Mouse (Mus musculus) C2C12 (cell line): ENCODE measurements at regions not wholly inside any gene's neighbourhood (a gene's known extent, or its start where the extent isn't known, plus 50 kb on each side); places are given as distances from the start of the nearest gene placed in this dataset.

ENCODE experiments used
- H3K27me3 ChIP-seq: one replicate; pipeline ENCODE4 v1.6.1; 2011; ENCODE audit not compliant: control insufficient read depth, insufficient read depth, insufficient read length
- H3K36me3 ChIP-seq: one replicate; pipeline ENCODE4 v1.6.1; 2011; ENCODE audit not compliant: control insufficient read depth, insufficient read depth
- H3K4me3 ChIP-seq: one replicate; pipeline ENCODE4 v1.5.1; 2011; ENCODE audit warnings: mild to moderate bottlenecking, control low read depth; ENCODE audit not compliant: poor library complexity, insufficient read depth, severe bottlenecking
- H3K79me2 ChIP-seq: one replicate; pipeline ENCODE4 v1.6.1; 2011; ENCODE audit not compliant: control insufficient read depth, insufficient read depth
- H3K79me3 ChIP-seq: one replicate; pipeline ENCODE4 v1.6.1; 2011; ENCODE audit warnings: low read depth, control low read depth
- H3ac ChIP-seq: one replicate; pipeline ENCODE3; 2011; ENCODE audit warnings: low read depth; ENCODE audit not compliant: control insufficient read depth, insufficient read length
- CEBPB ChIP-seq: IDR thresholded peaks from one replicate; pipeline ENCODE4 v1.6.1; 2011; ENCODE audit warnings: low read depth, mild to moderate bottlenecking, control low read depth, moderate library complexity
- CTCF ChIP-seq: IDR thresholded peaks from one replicate; pipeline ENCODE4 v1.5.1; 2011; ENCODE audit not compliant: control insufficient read depth, insufficient read depth, insufficient read length
- FOSL1 ChIP-seq: IDR thresholded peaks from one replicate; pipeline ENCODE4 v1.8.0; 2011; ENCODE audit warnings: mild to moderate bottlenecking, low read length; ENCODE audit not compliant: poor library complexity, insufficient read depth, severe bottlenecking
- MAX ChIP-seq: IDR thresholded peaks from one replicate; pipeline ENCODE4 v1.6.1; 2011; ENCODE audit warnings: mild to moderate bottlenecking, control low read depth
- MYOD1 ChIP-seq: IDR thresholded peaks from one replicate; pipeline ENCODE4 v1.6.1; 2011; ENCODE audit warnings: low read depth; ENCODE audit not compliant: control insufficient read depth, insufficient read length
- MYOG ChIP-seq: IDR thresholded peaks from one replicate; pipeline ENCODE4 v1.6.1; 2011; ENCODE audit not compliant: control insufficient read depth, insufficient read length; ENCODE audit errors: extremely low read depth
- USF1 ChIP-seq: IDR thresholded peaks from one replicate; pipeline ENCODE4 v1.6.1; 2011; ENCODE audit warnings: low read depth, mild to moderate bottlenecking, control low read depth, moderate library complexity

GRCm38 (mm10) chr3:128921428-128921827, 278.2 kb upstream of the Pitx2 start:
- Histone ChIP-seq H3K4me3 (no peak overlapping the region), H3K27me3 (no peaks in the 10 kb centered on the region), H3ac (no peak overlapping the region), H3K79me2 (no peaks in the 10 kb centered on the region), H3K79me3 (no peaks in the 10 kb centered on the region), H3K36me3 (no peaks in the 10 kb centered on the region)
- TF ChIP-seq FOSL1, result no peak
- TF ChIP-seq USF1, result no peak
- no peak for TF ChIP-seq CEBPB
- no peak for TF ChIP-seq MAX
- no peak for TF ChIP-seq MYOG
- no peak for TF ChIP-seq MYOD1
- TF ChIP-seq CTCF, result no peak

GRCm38 (mm10) chr3:128922150-128922549, 277.5 kb upstream of the Pitx2 start:
- Histone ChIP-seq H3K79me3 (no peaks in the 10 kb centered on the region), H3K79me2 (no peaks in the 10 kb centered on the region), H3ac (no peak overlapping the region), H3K27me3 (no peaks in the 10 kb centered on the region), H3K4me3 (no peak overlapping the region), H3K36me3 (no peaks in the 10 kb centered on the region)
- TF ChIP-seq CTCF (no peak), CEBPB (no peak), MAX (no peak), USF1 (no peak), MYOG (no peak), MYOD1 (no peak), FOSL1 (no peak)

GRCm38 (mm10) chr3:128938536-128938935, 261.1 kb upstream of the Pitx2 start:
- Histone ChIP-seq H3K79me3 (no peaks in the 10 kb centered on the region), H3K36me3 (no peaks in the 10 kb centered on the region), H3K4me3 (no peak overlapping the region), H3K27me3 (no peaks in the 10 kb centered on the region), H3ac (no peak overlapping the region), H3K79me2 (no peaks in the 10 kb centered on the region)
- TF ChIP-seq FOSL1 (no peak), CTCF (no peak), MYOG (no peak)

- H3K79me2 ChIP-seq, result no peaks in the 10 kb centered on the region
- no peak overlapping the region for H3ac ChIP-seq
- no peak overlapping the region for H3K4me3 ChIP-seq
- no peaks in the 10 kb centered on the region for H3K36me3 ChIP-seq
- no peak for TF ChIP-seq CTCF
- no peak for TF ChIP-seq CEBPB
- no peak for TF ChIP-seq USF1
- TF ChIP-seq FOSL1, result no peak
- TF ChIP-seq MYOG, result no peak
- TF ChIP-seq MYOD1, result no peak
- TF ChIP-seq MAX, result no peak
- H3K79me3 ChIP-seq, result no peaks in the 10 kb centered on the region
- no peaks in the 10 kb centered on the region for H3K27me3 ChIP-seq
These were observed 258.5 kb upstream of the Pitx2 start for GRCm38 (mm10) chr3:128941156-128941555.

- Histone ChIP-seq H3K79me2 (no peaks in the 10 kb centered on the region), H3K4me3 (no peak overlapping the region), H3K79me3 (no peaks in the 10 kb centered on the region), H3K27me3 (no peaks in the 10 kb centered on the region), H3ac (no peak overlapping the region), H3K36me3 (no peaks in the 10 kb centered on the region)
- TF ChIP-seq CEBPB (no peak), USF1 (no peak), MYOD1 (no peak), FOSL1 (no peak), CTCF (no peak), MAX (no peak), MYOG (no peak)
These were observed 255.0 kb upstream of the Pitx2 start for GRCm38 (mm10) chr3:128944631-128945030.

- no peak overlapping the region for H3ac ChIP-seq
- H3K36me3 ChIP-seq, result no peaks in the 10 kb centered on the region
- H3K79me2 ChIP-seq, result no peaks in the 10 kb centered on the region
- H3K79me3 ChIP-seq, result no peaks in the 10 kb centered on the region
- no peak for TF ChIP-seq CTCF
- no peak for TF ChIP-seq FOSL1
- no peak for TF ChIP-seq USF1
- no peak for TF ChIP-seq MYOG
- no peak for TF ChIP-seq MAX
- no peak for TF ChIP-seq CEBPB
- TF ChIP-seq MYOD1, result no peak
- no peak overlapping the region for H3K4me3 ChIP-seq
- H3K27me3 ChIP-seq, result no peaks in the 10 kb centered on the region
These were observed 244.8 kb upstream of the Pitx2 start for GRCm38 (mm10) chr3:128954886-128955285.
